Mouse (Mus musculus) intestine, embryonic 14.5 days (tissue): Measurements from ENCODE around the gene Zfp646. TPM values are rescaled to one million over a fixed set of nuclear protein-coding genes. Genes with fewer than 3 reads are reported as not detected.

Experiments
- ATAC-seq: fragments of 200-750 bp; cut with Nextera tagmentation; replicated peaks from 2 replicates; pipeline ENCODE4 v1.8.0; 2017; ENCODE audit warnings: low read depth, moderate number of reproducible peaks, moderate TSS enrichment, moderate library complexity; ENCODE audit not compliant: low FRiP score, low TSS enrichment
- DNase-seq: peaks from one replicate; pipeline ENCODE4 v3.0.0-alpha.2; 2018; ENCODE audit warnings: low spot score
- H3K27ac ChIP-seq: fragments of 300-500 bp; sonication (generic); 2 replicates; pipeline ENCODE4 v1.5.1; 2014; ENCODE audit warnings: low read depth, mild to moderate bottlenecking, control low read depth
- H3K27me3 ChIP-seq: fragments of 300-500 bp; sonication (generic); replicated peaks from 2 replicates; pipeline ENCODE4 v1.6.1; 2014; ENCODE audit warnings: low read length, control low read depth; ENCODE audit not compliant: control insufficient read depth, insufficient read depth
- H3K36me3 ChIP-seq: fragments of 300-500 bp; sonication (generic); 2 replicates; pipeline ENCODE4 v1.6.1; 2014; ENCODE audit warnings: low read length, control low read depth; ENCODE audit not compliant: control insufficient read depth, insufficient read depth
- H3K4me1 ChIP-seq: fragments of 300-500 bp; sonication (generic); replicated peaks from 2 replicates; pipeline ENCODE4 v1.6.1; 2014; ENCODE audit warnings: low read length, control low read depth, mixed read lengths; ENCODE audit not compliant: control insufficient read depth, insufficient read depth
- H3K4me2 ChIP-seq: fragments of 300-500 bp; sonication (generic); 2 replicates; pipeline ENCODE4 v1.6.1; 2014; ENCODE audit warnings: low read length
- H3K4me3 ChIP-seq: fragments of 300-500 bp; sonication (generic); 2 replicates; pipeline ENCODE4 v1.5.1; 2014; ENCODE audit warnings: low read depth, low read length, control low read depth, mixed read lengths
- H3K9ac ChIP-seq: fragments of 300-500 bp; sonication (generic); 2 replicates; pipeline ENCODE4 v1.6.1; 2014; ENCODE audit warnings: mild to moderate bottlenecking, low read length
- H3K9me3 ChIP-seq: fragments of 300-500 bp; sonication (generic); 2 replicates; pipeline ENCODE4 v1.6.1; 2016; ENCODE audit warnings: low read length, control low read depth; ENCODE audit not compliant: control insufficient read depth
- whole genome bisulfite sequencing: fragments of 180-500 bp; shearing (Covaris S2); extraction: QIAGEN DNeasy Blood & Tissue Kit; methylation state at CpG from one replicate; pipeline ENCODE4 v1.1.7; 2014; 5-methylcytosine and 5-hydroxymethylcytosine counted together
- polyA plus RNA-seq: library from polyadenylated mRNA; unstranded; fragments of >200 nt; fragmentation: Nextera tagmentation; extraction: Ambion mirVana; gene quantifications from 2 replicates; pipeline ENCODE4 v1.2.1, GENCODE M21; 2014

Gene Zfp646
- polyA plus RNA-seq, 1 experiment from 2014 or later, result 15.0 TPM

DNA sequence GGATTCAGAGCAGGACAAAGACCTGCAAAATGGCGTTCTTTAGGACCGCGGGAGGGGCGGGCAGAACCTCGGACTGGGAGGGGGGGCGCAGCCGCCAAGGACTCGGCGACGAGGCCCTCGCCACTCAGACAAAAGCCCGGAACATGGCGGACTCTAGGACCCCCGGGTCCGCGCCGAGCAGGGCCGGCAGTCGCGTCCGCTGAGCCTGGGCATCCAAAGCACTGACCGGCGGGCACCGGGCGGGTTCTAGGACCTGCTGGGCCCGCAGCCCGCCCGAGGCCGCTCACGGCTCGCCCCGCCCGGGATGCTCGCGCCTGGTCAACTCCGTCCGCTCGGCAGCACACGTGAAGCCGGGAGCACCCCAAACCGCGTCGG is 407 bp upstream of the Zfp646 start:
- no peaks in the 10 kb centered on the region for H3K27me3 ChIP-seq
- peaks cover 38% of the 10 kb centered on the region for H3K36me3 ChIP-seq
- peak; percentile 95 for DNase-seq
- peak overlapping the region; percentile 96 for H3K4me3 ChIP-seq
- peak overlapping the region; percentile 79 for H3K4me2 ChIP-seq
- under 1% methylated on average over 40 of the region's 43 CpGs for WGBS
- no peaks in the 10 kb centered on the region for H3K9me3 ChIP-seq
- ATAC-seq, result peak; percentile 93
- H3K9ac ChIP-seq, result peak overlapping the region; percentile 98
- H3K27ac ChIP-seq, result peak overlapping the region; percentile 99
- H3K4me1 ChIP-seq, result peaks cover 18% of the 10 kb centered on the region

DNA sequence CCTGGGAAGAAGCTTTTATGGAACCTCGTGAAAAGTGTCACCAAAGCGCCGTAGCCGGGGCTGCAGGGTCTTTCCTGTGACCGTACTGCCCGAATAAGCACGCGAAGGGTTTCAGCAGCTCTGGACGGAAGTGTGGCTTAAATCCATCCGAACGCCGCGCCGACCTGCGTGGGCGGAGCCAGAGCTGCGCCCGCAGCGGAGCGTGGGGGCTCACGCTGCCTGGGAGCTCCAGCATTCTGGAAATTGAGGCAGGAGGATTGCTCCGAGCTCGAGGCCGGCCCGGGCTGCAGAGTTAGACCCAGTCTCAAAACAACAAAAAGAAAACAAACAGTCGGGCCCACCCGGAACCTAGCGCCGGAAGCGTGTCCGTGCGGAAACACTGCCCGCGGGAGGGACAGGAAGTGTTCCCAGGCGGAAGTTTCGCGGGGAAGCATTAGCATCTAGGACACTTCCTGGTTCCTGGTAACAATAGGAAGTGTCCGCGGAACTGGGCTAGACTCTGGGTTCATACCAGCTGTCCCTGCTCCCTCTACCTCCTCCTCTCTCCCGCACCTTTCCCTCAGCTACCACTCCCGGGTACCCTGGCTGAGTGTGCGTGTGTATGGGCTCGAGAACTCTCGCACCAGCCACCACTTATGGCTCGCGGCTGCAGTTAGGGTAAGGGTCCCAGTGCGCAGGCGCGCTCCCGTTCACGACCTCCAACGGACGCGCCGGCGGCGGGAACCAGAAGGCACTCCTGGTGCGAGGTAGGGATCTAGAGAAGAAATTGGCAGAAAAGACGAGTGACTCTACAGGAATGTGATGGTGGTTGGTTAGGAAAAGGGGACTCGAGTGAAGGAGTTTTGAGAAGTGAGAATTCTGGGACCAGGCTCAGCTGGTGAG is 687 bp downstream of the Zfp646 start, which contains the start of gene Zfp668:
Gene Zfp668, minus strand, starts transcription at position 362 of the 882 bp plus-strand sequence.
- Histone ChIP-seq H3K27ac (peak within 1 kb of the TSS; percentile 99), H3K4me2 (peak within 1 kb of the TSS; percentile 79), H3K4me1 (peaks cover 18% of the 10 kb centered on the region), H3K4me3 (peak within 1 kb of the TSS; percentile 96), H3K27me3 (no peaks in the 10 kb centered on the region), H3K36me3 (peaks cover 46% of the 10 kb centered on the region), H3K9ac (peak within 1 kb of the TSS; percentile 98), H3K9me3 (no peaks in the 10 kb centered on the region)
- under 1% methylated on average over 60 of the region's 60 CpGs for WGBS
- DNase-seq (peak; percentile 97), ATAC-seq (peak; percentile 73)

DNA sequence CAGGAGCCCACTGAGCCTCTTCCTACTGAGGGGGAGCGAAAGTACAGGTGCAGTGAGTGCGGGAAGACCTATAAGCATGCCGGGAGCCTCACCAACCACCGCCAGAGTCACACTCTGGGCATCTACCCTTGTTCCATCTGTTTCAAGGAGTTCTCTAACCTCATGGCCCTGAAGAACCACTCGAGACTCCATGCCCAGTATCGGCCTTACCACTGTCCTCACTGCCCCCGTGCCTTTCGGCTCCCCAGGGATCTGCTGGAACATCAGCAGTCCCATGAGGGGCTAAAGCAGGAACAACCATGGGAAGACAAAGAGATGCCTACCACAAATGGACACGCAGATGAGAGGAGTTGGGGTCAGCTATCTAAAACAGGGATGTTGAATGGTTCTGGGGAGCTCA is 3.3 kb downstream of the Zfp646 start:
- no peaks in the 10 kb centered on the region for H3K9me3 ChIP-seq
- no peak for DNase-seq
- H3K9ac ChIP-seq, result no peak overlapping the region
- H3K27me3 ChIP-seq, result no peaks in the 10 kb centered on the region
- H3K4me2 ChIP-seq, result no peak overlapping the region
- H3K4me1 ChIP-seq, result peaks cover 22% of the 10 kb centered on the region
- no peak overlapping the region for H3K4me3 ChIP-seq
- no peak for ATAC-seq
- WGBS, result 94% methylated on average over 9 of the region's 9 CpGs
- H3K36me3 ChIP-seq, result peaks cover 67% of the 10 kb centered on the region
- H3K27ac ChIP-seq, result no peak overlapping the region

DNA sequence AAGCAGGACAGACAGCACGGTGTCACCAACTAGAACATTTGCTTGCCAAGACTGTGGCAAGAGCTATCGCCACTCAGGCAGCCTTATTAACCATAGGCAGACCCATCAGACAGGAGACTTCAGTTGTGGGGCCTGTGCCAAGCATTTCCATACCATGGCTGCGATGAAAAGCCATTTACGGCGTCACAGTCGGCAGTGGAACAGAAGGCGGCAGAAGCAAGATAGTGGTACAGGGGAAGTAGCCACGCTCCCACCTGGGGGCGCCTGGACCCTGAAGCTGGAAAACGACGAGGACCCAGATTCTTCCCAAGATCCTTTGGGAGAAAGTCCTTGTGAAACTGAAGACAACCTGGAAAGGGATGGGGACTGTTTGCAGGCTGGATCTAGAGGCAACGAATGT is 4.4 kb downstream of the Zfp646 start:
- H3K4me2 ChIP-seq, result no peak overlapping the region
- WGBS, result 86% methylated on average over 12 of the region's 12 CpGs
- ATAC-seq (no peak), DNase-seq (no peak)
- no peak overlapping the region for H3K27ac ChIP-seq
- no peak overlapping the region for H3K9ac ChIP-seq
- no peak overlapping the region for H3K4me3 ChIP-seq
- H3K9me3 ChIP-seq, result no peaks in the 10 kb centered on the region
- peaks cover 19% of the 10 kb centered on the region for H3K4me1 ChIP-seq
- peaks cover 78% of the 10 kb centered on the region for H3K36me3 ChIP-seq
- no peaks in the 10 kb centered on the region for H3K27me3 ChIP-seq

DNA sequence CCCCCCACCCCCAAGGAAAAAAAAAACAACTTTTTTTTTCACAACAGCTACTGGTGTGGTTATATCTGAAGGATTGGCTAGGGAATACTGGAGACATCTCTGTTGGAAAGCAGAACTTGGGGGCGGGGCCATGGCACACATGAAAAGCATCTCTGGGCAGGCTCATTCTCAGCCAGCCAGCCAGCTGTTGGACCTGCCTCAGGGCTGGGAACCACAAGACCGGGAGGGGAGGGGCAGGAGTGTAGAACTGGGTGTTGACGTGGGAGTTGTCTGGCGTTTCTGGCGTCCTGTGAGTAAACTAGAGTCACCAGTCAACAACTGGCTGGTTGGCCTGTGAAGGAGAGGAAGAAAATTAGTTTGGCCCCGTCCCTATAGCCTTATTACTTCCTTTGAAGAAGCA is 9.9 kb downstream of the Zfp646 start:
- no peak for ATAC-seq

DNA sequence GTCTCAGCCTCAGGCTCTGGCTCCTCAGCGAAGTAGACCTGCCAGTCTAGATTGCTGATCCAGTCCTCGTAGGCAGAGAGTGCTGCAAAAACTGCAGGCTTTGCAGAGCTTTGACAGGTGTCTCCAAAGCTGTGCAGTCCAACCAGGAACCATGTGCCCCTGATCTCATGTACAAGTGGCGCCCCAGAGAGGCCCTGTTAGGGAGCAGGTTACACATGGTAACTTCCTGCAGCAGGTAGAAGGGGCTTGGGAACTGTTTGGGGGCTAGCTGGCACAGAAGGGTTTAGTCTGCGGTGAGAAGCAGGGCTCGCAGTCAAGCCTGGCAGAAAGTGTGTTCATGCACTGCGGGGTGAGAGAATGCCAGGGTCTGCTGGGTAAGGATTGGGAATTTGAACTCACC is 10.5 kb downstream of the Zfp646 start:
- Histone ChIP-seq H3K4me3 (no peak overlapping the region), H3K4me1 (peaks cover 11% of the 10 kb centered on the region; the same call in 1 of the 2 replicates), H3K4me2 (no peak overlapping the region), H3K9me3 (no peaks in the 10 kb centered on the region), H3K36me3 (peaks cover 88% of the 10 kb centered on the region), H3K27ac (no peak overlapping the region), H3K9ac (no peak overlapping the region), H3K27me3 (no peaks in the 10 kb centered on the region)
- no peak for ATAC-seq
- no peak for DNase-seq
- 89% methylated on average over 6 of the region's 6 CpGs for WGBS

More for the DNA sequence above, 9.9 kb downstream of the Zfp646 start:
- H3K36me3 ChIP-seq, result peaks cover 94% of the 10 kb centered on the region
- H3K27me3 ChIP-seq, result no peaks in the 10 kb centered on the region
- H3K4me2 ChIP-seq, result no peak overlapping the region
- H3K9me3 ChIP-seq, result no peaks in the 10 kb centered on the region
- H3K4me1 ChIP-seq, result peaks cover 11% of the 10 kb centered on the region; the same call in 1 of the 2 replicates
- no peak for DNase-seq
- 55% methylated on average over 6 of the region's 6 CpGs for WGBS
- no peak overlapping the region for H3K4me3 ChIP-seq
- H3K27ac ChIP-seq, result no peak overlapping the region
- 0 out of 2 replicates have a peak overlapping the region, but pooled peaks have one; percentile 1 for H3K9ac ChIP-seq

DNA sequence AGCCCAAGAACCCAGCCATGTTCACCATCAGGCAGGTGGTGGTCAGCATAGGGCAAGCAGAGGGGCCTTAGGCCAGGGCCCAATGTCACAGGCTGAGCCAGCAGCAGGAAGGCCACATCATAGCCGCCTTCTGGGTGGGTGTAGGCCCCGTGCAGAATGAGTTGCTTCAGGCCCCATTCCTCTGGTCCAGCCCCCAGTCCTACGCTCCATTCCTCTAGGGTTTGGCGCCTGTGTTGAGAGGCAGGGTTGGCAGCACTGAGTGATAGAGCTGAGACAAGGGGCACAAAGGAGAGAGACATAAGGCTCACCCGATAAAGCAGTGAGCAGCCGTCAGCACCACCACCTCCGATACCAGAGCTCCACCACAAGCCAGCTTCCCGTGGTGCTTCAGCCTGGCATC is 11.2 kb downstream of the Zfp646 start:
- no peak overlapping the region for H3K27ac ChIP-seq
- no peak for ATAC-seq
- H3K4me2 ChIP-seq, result no peak overlapping the region
- peaks cover 82% of the 10 kb centered on the region for H3K36me3 ChIP-seq
- no peak for DNase-seq
- H3K27me3 ChIP-seq, result no peaks in the 10 kb centered on the region
- H3K4me3 ChIP-seq, result no peak overlapping the region
- no peaks in the 10 kb centered on the region for H3K9me3 ChIP-seq
- no peak overlapping the region for H3K9ac ChIP-seq
- H3K4me1 ChIP-seq, result peaks cover 11% of the 10 kb centered on the region; the same call in 1 of the 2 replicates
- WGBS, result 83% methylated on average over 8 of the region's 8 CpGs

DNA sequence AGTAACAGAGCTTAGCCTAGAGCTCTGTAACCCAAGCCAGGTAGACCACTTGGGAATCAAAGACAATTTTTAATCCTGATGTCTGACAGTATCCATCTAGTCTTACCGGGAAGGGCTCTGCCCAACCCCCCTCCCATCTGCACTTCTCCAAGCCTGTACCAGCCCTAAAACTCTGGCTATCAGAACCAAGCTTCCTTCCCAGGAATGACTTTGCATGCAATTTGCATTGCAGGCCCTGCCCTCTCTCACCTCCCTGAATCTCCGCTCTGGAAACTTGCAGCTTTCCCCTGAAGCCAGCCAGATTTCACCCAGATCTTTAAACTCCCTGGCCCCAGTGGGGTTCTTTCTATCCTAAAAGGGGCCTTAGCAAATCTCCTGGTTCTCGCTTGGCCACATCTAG is 11.8 kb downstream of the Zfp646 start:
- no peaks in the 10 kb centered on the region for H3K27me3 ChIP-seq
- no peak overlapping the region for H3K27ac ChIP-seq
- H3K4me2 ChIP-seq, result no peak overlapping the region
- H3K36me3 ChIP-seq, result peaks cover 82% of the 10 kb centered on the region
- H3K9me3 ChIP-seq, result no peaks in the 10 kb centered on the region
- WGBS, result 72% methylated on average over 3 of the region's 3 CpGs
- ATAC-seq (no peak), DNase-seq (no peak)
- no peak overlapping the region for H3K4me3 ChIP-seq
- no peak overlapping the region for H3K9ac ChIP-seq
- peaks cover 11% of the 10 kb centered on the region; the same call in 1 of the 2 replicates for H3K4me1 ChIP-seq
